8 mouse cellular contexts compared by ENCODE assay signal in genomic region chr5:122285767-122286150, GRCm38 (mm10). TPM values are rescaled to one million over a fixed set of nuclear protein-coding genes. Genes with fewer than 3 reads are reported as not detected.
A peak's percentile ranks its signal among the peaks of the same experiment; 100 is the strongest.
DNase-seq lines count a peak whose midpoint lies in the region; ATAC-seq and TF ChIP-seq lines count a peak whose summit lies in the region.

No protein-coding gene starts in this region.

- no peaks in the 10 kb centered on the region for H3K9me3 ChIP-seq in forebrain, embryonic 15.5 days
- no peaks in the 10 kb centered on the region for H3K9me3 ChIP-seq in liver, embryonic 15.5 days (replicated peaks)

- DNase-seq in heart, adult 2 months = no peak
- DNase-seq in heart, adult 8-10 months (ENCODE audit: low spot score) = no peak
- peak; percentile 29 to 40 for DNase-seq in B cell, adult 2 months
- DNase-seq in urinary bladder, adult 2 months (ENCODE audit: low spot score) = no peak
- DNase-seq in thymus, postnatal 14 days = no peak
- DNase-seq in cerebellum, postnatal 10 days = no peak

- H3K79me2 ChIP-seq in heart, adult 2 months (replicated peaks; ENCODE audit: control insufficient read depth, insufficient read depth, low read length) = peaks cover 8% of the 10 kb centered on the region

- H3K4me2 ChIP-seq in forebrain, embryonic 15.5 days (replicated peaks) = peak overlapping the region; percentile 87
- H3K4me2 ChIP-seq in liver, embryonic 15.5 days = peak overlapping the region; percentile 99

- peak overlapping the region; percentile 92 for H3K4me3 ChIP-seq in heart, adult 2 months
- H3K4me3 ChIP-seq in forebrain, embryonic 15.5 days = peak overlapping the region; percentile 65
- H3K4me3 ChIP-seq in liver, embryonic 15.5 days (replicated peaks) = peak overlapping the region; percentile 97

- peaks cover 13% of the 10 kb centered on the region for H3K4me1 ChIP-seq in heart, adult 2 months (ENCODE audit: control insufficient read depth, insufficient read depth, low read length)
- peaks cover 21% of the 10 kb centered on the region for H3K4me1 ChIP-seq in forebrain, embryonic 15.5 days
- H3K4me1 ChIP-seq in liver, embryonic 15.5 days (replicated peaks) = peaks cover 68% of the 10 kb centered on the region

- H3K36me3 ChIP-seq in heart, adult 2 months (ENCODE audit: control insufficient read depth, insufficient read depth, low read length) = peaks cover 10% of the 10 kb centered on the region
- H3K36me3 ChIP-seq in forebrain, embryonic 15.5 days = 0 out of 2 replicates have a peak, but pooled peaks cover 3% of the 10 kb centered on the region
- H3K36me3 ChIP-seq in liver, embryonic 15.5 days (replicated peaks) = 0 out of 2 replicates have a peak, but pooled peaks cover 12% of the 10 kb centered on the region

- no peak for TF ChIP-seq EP300 in heart, adult 2 months (IDR thresholded peaks at IDR 0.05; ENCODE audit: insufficient read depth, low read depth, low read length)

- H3K9ac ChIP-seq in heart, adult 2 months (ENCODE audit: low read depth, low read length) = peak overlapping the region; percentile 99
- H3K9ac ChIP-seq in forebrain, embryonic 15.5 days (replicated peaks) = peak overlapping the region; percentile 76; the same call in 1 of the 2 replicates
- peak overlapping the region; percentile 88 for H3K9ac ChIP-seq in liver, embryonic 15.5 days

- intact Hi-C loops in heart, adult 2 months (cut with DNase I) = loop anchor here (2.0 kb wide), 1 partner anchor 29 kb away; no protein-coding TSS in a partner anchor

- WGBS in heart, adult 2 months = 45% methylated on average over 7 of the region's 7 CpGs
- WGBS in forebrain, embryonic 15.5 days = 52% methylated on average over 7 of the region's 7 CpGs
- WGBS in liver, embryonic 15.5 days (ENCODE audit: insufficient replicate concordance) = 44% methylated on average over 7 of the region's 7 CpGs

- no peaks in the 10 kb centered on the region for H3K27me3 ChIP-seq in heart, adult 2 months (ENCODE audit: control insufficient read depth, insufficient read depth, low read length)
- no peaks in the 10 kb centered on the region for H3K27me3 ChIP-seq in forebrain, embryonic 15.5 days
- H3K27me3 ChIP-seq in liver, embryonic 15.5 days = peaks cover 10% of the 10 kb centered on the region

- no peak for TF ChIP-seq POLR2A in heart, adult 2 months (IDR thresholded peaks at IDR 0.05; ENCODE audit: insufficient read depth, low read depth, low read length)

- H3K27ac ChIP-seq in heart, adult 2 months = peak overlapping the region; percentile 92
- H3K27ac ChIP-seq in forebrain, embryonic 15.5 days (replicated peaks) = no peak overlapping the region
- no peak overlapping the region for H3K27ac ChIP-seq in liver, embryonic 15.5 days (replicated peaks)

- ATAC-seq in forebrain, embryonic 15.5 days (replicated peaks) = no peak
- no peak for ATAC-seq in liver, embryonic 15.5 days (ENCODE audit: insufficient read depth)

- TF ChIP-seq CTCF in heart, adult 2 months (IDR thresholded peaks at IDR 0.05) = no peak

RNA-seq across cellular contexts. Expression of gene Pptc7, which starts 1.6 kb away (rescaled TPM):
- 100 to 1,000 TPM; 108 to 133 TPM for total RNA-seq in heart, adult 2 months (2021)
- polyA plus RNA-seq in heart, adult 2 months (2012; rRNA removed) = 77.5 and 122 TPM in 2 replicates
- total RNA-seq in heart, adult 8-10 months (2022) = 100 to 1,000 TPM; 103 to 141 (median 121) TPM
- 8.2 and 8.3 TPM in 2 replicates for polyA plus RNA-seq in forebrain, embryonic 15.5 days (2015; fragmentation: Nextera tagmentation; extraction: Ambion mirVana)
- 3.7 TPM in 2 replicates for polyA plus RNA-seq in liver, embryonic 15.5 days (2015; fragmentation: Nextera tagmentation; extraction: Ambion mirVana)
- 22.6 and 25.2 TPM in 2 replicates for polyA plus RNA-seq in urinary bladder, adult 2 months (2012; rRNA removed)

RNA-seq across cellular contexts. Expression of gene Tctn1, which starts 21.5 kb away (rescaled TPM):
- total RNA-seq in heart, adult 2 months (2021) = 1 to 10 TPM; 3.2 to 3.9 TPM
- polyA plus RNA-seq in heart, adult 2 months (2012; rRNA removed) = 9.4 and 9.8 TPM in 2 replicates
- total RNA-seq in heart, adult 8-10 months (2022) = 1 to 10 TPM; 3.5 to 5.1 (median 3.8) TPM
- 4.2 and 4.5 TPM in 2 replicates for polyA plus RNA-seq in forebrain, embryonic 15.5 days (2015; fragmentation: Nextera tagmentation; extraction: Ambion mirVana)
- polyA plus RNA-seq in liver, embryonic 15.5 days (2015; fragmentation: Nextera tagmentation; extraction: Ambion mirVana) = 0.73 and 0.89 TPM in 2 replicates
- polyA plus RNA-seq in urinary bladder, adult 2 months (2012; rRNA removed) = 15.6 and 17.7 TPM in 2 replicates

Comparison
In these comparisons a context has a peak if more than half of its experiments do, and no peak if none do; other contexts are left out.
1. DNase-seq: peak in B cell, adult 2 months (2 of 2); none in heart, adult 2 months (0 of 2), heart, adult 8-10 months (single experiment), urinary bladder, adult 2 months (single experiment), thymus, postnatal 14 days (single experiment) and cerebellum, postnatal 10 days (0 of 2).
2. Peak in every context shown above with its lines, with median percentiles within 50 percentile points of each other: H3K4me3 ChIP-seq and H3K9ac ChIP-seq.